Mouse (Mus musculus) kidney, adult 18-20 months (tissue): ENCODE data around the gene Arhgef28.
A peak's percentile ranks its signal among the peaks of the same experiment; 100 is the strongest.

Source experiments
- DNase-seq: peaks from one replicate; pipeline ENCODE4 v3.0.0; 2021

The Arhgef28 gene

GRCm38 (mm10) chr13:97954956-97955496, 251.2 kb downstream of the Arhgef28 start:
- DNase-seq: no peak

GRCm38 (mm10) chr13:97954051-97954450, 252.2 kb downstream of the Arhgef28 start:
- DNase-seq: no peak

- DNase-seq: no peak
Measured at GRCm38 (mm10) chr13:97953526-97953925, 252.7 kb downstream of the Arhgef28 start.

GRCm38 (mm10) chr13:97948856-97949255, 257.4 kb downstream of the Arhgef28 start:
- DNase-seq: no peak

- DNase-seq: no peak
Measured at GRCm38 (mm10) chr13:97947598-97947997, 258.6 kb downstream of the Arhgef28 start.

- no peak for DNase-seq
Measured at GRCm38 (mm10) chr13:97946422-97946821, 259.8 kb downstream of the Arhgef28 start.

GRCm38 (mm10) chr13:97941909-97942680, 264.1 kb downstream of the Arhgef28 start:
- no peak for DNase-seq

- DNase-seq: no peak
Measured at GRCm38 (mm10) chr13:97941099-97941498, 265.1 kb downstream of the Arhgef28 start.

GRCm38 (mm10) chr13:97939433-97940160, 266.6 kb downstream of the Arhgef28 start:
- peak; percentile 52 for DNase-seq

GRCm38 (mm10) chr13:97938596-97939297, 267.5 kb downstream of the Arhgef28 start:
- peak; percentile 90 for DNase-seq

GRCm38 (mm10) chr13:97937919-97938318, 268.3 kb downstream of the Arhgef28 start:
- DNase-seq: no peak

GRCm38 (mm10) chr13:97928135-97928497, 278.1 kb downstream of the Arhgef28 start:
- no peak for DNase-seq

- no peak for DNase-seq
Measured at GRCm38 (mm10) chr13:97927376-97928134, 278.7 kb downstream of the Arhgef28 start.

- DNase-seq: no peak
Measured at GRCm38 (mm10) chr13:97926371-97926770, 279.9 kb downstream of the Arhgef28 start.

- no peak for DNase-seq
Measured at GRCm38 (mm10) chr13:97923009-97923408, 283.2 kb downstream of the Arhgef28 start.

- DNase-seq: no peak
Measured at GRCm38 (mm10) chr13:97919590-97919989, 286.6 kb downstream of the Arhgef28 start.

- DNase-seq: no peak
Measured at GRCm38 (mm10) chr13:97918117-97918900, 287.9 kb downstream of the Arhgef28 start.

- no peak for DNase-seq
Measured at GRCm38 (mm10) chr13:97911013-97911412, 295.2 kb downstream of the Arhgef28 start.

- DNase-seq: no peak
Measured at GRCm38 (mm10) chr13:97902821-97903220, 303.4 kb downstream of the Arhgef28 start.

GRCm38 (mm10) chr13:97900380-97900758, 305.9 kb downstream of the Arhgef28 start:
- DNase-seq: no peak

GRCm38 (mm10) chr13:97899604-97900379, 306.4 kb downstream of the Arhgef28 start:
- no peak for DNase-seq
